Mouse (Mus musculus) gastrocnemius, adult 2 months (tissue): ENCODE measurements around the gene Ctsk. TPM values are rescaled to one million over a fixed set of nuclear protein-coding genes. Genes with fewer than 3 reads are reported as not detected.

Experiments used
- DNase-seq: peaks from one replicate; pipeline ENCODE4 v3.0.0; 2022
- H3K27ac ChIP-seq: fragments of 200-600 bp; 2 replicates; pipeline ENCODE4 v1.8.1; 2022; ENCODE audit warnings: mild to moderate bottlenecking
- H3K4me3 ChIP-seq: fragments of 200-600 bp; 2 replicates; pipeline ENCODE4 v1.8.1; 2022; ENCODE audit warnings: mild to moderate bottlenecking, moderate library complexity
- CTCF ChIP-seq: fragments of 200-600 bp; IDR thresholded peaks from 2 replicates; pipeline ENCODE4 v1.8.1; 2022; ENCODE audit warnings: antibody characterized with exemption, mild to moderate bottlenecking, moderate library complexity
- intact Hi-C: fragments of 180-260 bp; cut with DNase I; formaldehyde crosslinking; loops from one replicate; pipeline ENCODE4 v1.15.1; 2025
- total RNA-seq, 2 experiments: library from RNA; stranded (reverse); gene quantifications; 2 replicates each; pipeline ENCODE4 v1.2.3; 2021

Ctsk gene
- total RNA-seq, 2 experiments from 2014 or later, result 3.9 to 9.0 TPM

GRCm38 (mm10) chr3:95502312-95502711, 3.3 kb downstream of the Ctsk start:
- DNase-seq, result no peak
- Histone ChIP-seq H3K4me3 (no peak overlapping the region), H3K27ac (no peak overlapping the region)
- no peak for TF ChIP-seq CTCF
- intact Hi-C loops, result no loop called here

- no peak for TF ChIP-seq CTCF
- no peak for DNase-seq
- Histone ChIP-seq H3K27ac (no peak overlapping the region), H3K4me3 (no peak overlapping the region)
- intact Hi-C loops, result no loop called here
Measured at GRCm38 (mm10) chr3:95509348-95509747, 10.3 kb downstream of the Ctsk start.

GRCm38 (mm10) chr3:95511611-95512180, 12.6 kb downstream of the Ctsk start:
- intact Hi-C loops, result no loop called here
- no peak for DNase-seq
- no peak for TF ChIP-seq CTCF
- H3K27ac ChIP-seq, result no peak overlapping the region
- H3K4me3 ChIP-seq, result no peak overlapping the region

GRCm38 (mm10) chr3:95516614-95517041, 17.6 kb downstream of the Ctsk start:
- intact Hi-C loops, result loop anchor here (1.0 kb wide), 1 partner anchor 256 kb away; no protein-coding TSS in a partner anchor
- no peak for TF ChIP-seq CTCF
- Histone ChIP-seq H3K27ac (no peak overlapping the region), H3K4me3 (no peak overlapping the region)
- no peak for DNase-seq

- intact Hi-C loops, result loop anchor here (1.0 kb wide), 1 partner anchor 255 kb away; no protein-coding TSS in a partner anchor
- peak; percentile 89 for TF ChIP-seq CTCF
- peak; percentile 65 for DNase-seq
- no peak overlapping the region for H3K4me3 ChIP-seq
- 0 out of 2 replicates have a peak overlapping the region, but pooled peaks have one; percentile 24 for H3K27ac ChIP-seq
Measured at GRCm38 (mm10) chr3:95517493-95517898, 18.4 kb downstream of the Ctsk start.

GRCm38 (mm10) chr3:95518891-95519290, 19.8 kb downstream of the Ctsk start:
- intact Hi-C loops, result no loop called here
- H3K27ac ChIP-seq, result no peak overlapping the region
- TF ChIP-seq CTCF, result no peak

GRCm38 (mm10) chr3:95519315-95519714, 20.3 kb downstream of the Ctsk start:
- intact Hi-C loops, result no loop called here
- no peak for DNase-seq
- TF ChIP-seq CTCF, result no peak
- no peak overlapping the region for H3K27ac ChIP-seq
- H3K4me3 ChIP-seq, result no peak overlapping the region

More at GRCm38 (mm10) chr3:95518891-95519290, 19.8 kb downstream of the Ctsk start:
- no peak for DNase-seq
- H3K4me3 ChIP-seq, result no peak overlapping the region

- Histone ChIP-seq H3K27ac (no peak overlapping the region), H3K4me3 (no peak overlapping the region)
- intact Hi-C loops, result no loop called here
- no peak for DNase-seq
- TF ChIP-seq CTCF, result no peak
Measured at GRCm38 (mm10) chr3:95520100-95520499, 21.0 kb downstream of the Ctsk start.

GRCm38 (mm10) chr3:95521168-95521567, 22.1 kb downstream of the Ctsk start:
- no peak for DNase-seq
- intact Hi-C loops, result no loop called here
- no peak for TF ChIP-seq CTCF
- Histone ChIP-seq H3K27ac (peak overlapping the region; percentile 38), H3K4me3 (0 out of 2 replicates have a peak overlapping the region, but pooled peaks have one; percentile 9)

GRCm38 (mm10) chr3:95523662-95524061, 24.6 kb downstream of the Ctsk start:
- intact Hi-C loops, result no loop called here
- H3K4me3 ChIP-seq, result no peak overlapping the region
- no peak overlapping the region for H3K27ac ChIP-seq
- no peak for TF ChIP-seq CTCF
- no peak for DNase-seq

GRCm38 (mm10) chr3:95524673-95525072, 25.6 kb downstream of the Ctsk start:
- no peak overlapping the region for H3K4me3 ChIP-seq
- TF ChIP-seq CTCF, result no peak
- intact Hi-C loops, result no loop called here
- no peak overlapping the region for H3K27ac ChIP-seq
- DNase-seq, result no peak

- no peak for DNase-seq
- intact Hi-C loops, result no loop called here
- H3K27ac ChIP-seq, result no peak overlapping the region
- TF ChIP-seq CTCF, result no peak
- no peak overlapping the region for H3K4me3 ChIP-seq
Measured at GRCm38 (mm10) chr3:95526111-95526510, 27.1 kb downstream of the Ctsk start.

- no peak for TF ChIP-seq CTCF
- Histone ChIP-seq H3K27ac (no peak within 1 kb of the TSS), H3K4me3 (peak within 1 kb of the TSS; percentile 30)
- no peak for DNase-seq
- intact Hi-C loops, result no loop called here
Measured at GRCm38 (mm10) chr3:95526622-95527211, 27.7 kb downstream of the Ctsk start, which contains the start of gene Ctss. Gene Ctss, plus strand, starts transcription at chr3:95526786.

GRCm38 (mm10) chr3:95529814-95530213, 30.8 kb downstream of the Ctsk start:
- no peak for DNase-seq
- TF ChIP-seq CTCF, result no peak
- Histone ChIP-seq H3K27ac (no peak overlapping the region), H3K4me3 (no peak overlapping the region)
- intact Hi-C loops, result no loop called here
